Comparison of ENCODE assay signal across 9 mouse cellular contexts in the genomic region with DNA sequence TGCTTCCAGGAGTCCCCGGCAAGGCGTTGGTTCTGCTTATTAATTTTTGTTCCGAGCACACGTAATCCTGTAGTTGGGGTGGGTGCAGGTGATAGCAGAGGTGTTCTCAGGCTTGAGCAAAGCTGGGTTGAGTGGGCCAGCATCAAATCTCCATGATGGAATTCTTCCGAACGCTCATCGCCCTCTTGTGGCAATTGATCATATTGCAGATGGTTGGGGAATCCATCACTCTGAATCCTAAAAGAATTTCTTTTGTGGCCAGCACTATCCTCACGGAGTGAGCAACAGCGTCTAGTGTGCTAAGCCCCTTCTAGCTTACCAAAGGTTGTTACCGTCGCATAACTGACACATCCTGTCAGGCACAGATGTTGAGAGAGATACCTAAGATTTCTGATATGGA. TPM values are rescaled to one million over a fixed set of nuclear protein-coding genes. Genes with fewer than 3 reads are reported as not detected.
A peak's percentile ranks its signal among the peaks of the same experiment; 100 is the strongest.
DNase-seq lines count a peak whose midpoint lies in the region; ATAC-seq and TF ChIP-seq lines count a peak whose summit lies in the region.
"Had no signal": no experiment of that assay in that cellular context is flagged by ENCODE, and none has a peak within 500 bp of the region (broad histone marks: within the 10 kb centered on the region; RNA-seq: fewer than 3 reads in every experiment).

No protein-coding gene starts in this region.

- DNase-seq in CD4-positive, CD25-positive, alpha-beta regulatory T cell, adult 2 months (ENCODE audit: low read depth, low spot score) = peak; percentile 57
- peak; percentile 6 for DNase-seq in Patski (ENCODE audit: low read depth, low spot score)
- peak; percentile 90 for DNase-seq in cerebellum, postnatal 14 days
- peak; percentile 80 to 88 for DNase-seq in frontal cortex, postnatal 36 days (ENCODE audit: low spot score in 2 of 2)
- DNase-seq in layer of hippocampus, adult 9-10 months (ENCODE audit: low spot score) = peak; percentile 50
- DNase-seq in right cerebral cortex, postnatal 25 days = peak; percentile 72

- peak; percentile 73 for TF ChIP-seq CTCF in Patski (IDR thresholded peaks at IDR 0.05)

- no peaks in the 10 kb centered on the region for H3K27me3 ChIP-seq in Patski
- H3K27me3 ChIP-seq: limb, embryonic 12.5 days had no signal

- no peak for ATAC-seq in CD4-positive, CD25-positive, alpha-beta regulatory T cell, adult 4 months
- no peak for ATAC-seq in Patski
- peak; percentile 81 for ATAC-seq in megakaryocyte progenitor cell, adult 5-6 weeks (replicated peaks; ENCODE audit: poor library complexity)

- CTCF ChIA-PET in Patski (lab: Charles Lee) = interaction anchor here (1.1 to 1.6 kb wide), 4 partner anchors 9 to 195 kb away, joined by 3 to 5 read pairs (median 3); no protein-coding TSS in a partner anchor

- in situ Hi-C loops in Patski (cut with MboI; ENCODE audit: low pct_unique_long_range_greater_than_20kb) = loop anchor here (10.0 to 25.0 kb wide), 2 partner anchors 198 to 315 kb away; partner anchors contain the start of gene Ankrd31

- POLR2A ChIA-PET in Patski (lab: Charles Lee) = no interaction called here

RNA-seq across cellular contexts. Expression of gene Fam169a, which starts 14.4 kb away (rescaled TPM):
- polyA plus RNA-seq in CD4-positive, CD25-positive, alpha-beta regulatory T cell, adult 4 months (2017; shearing (Covaris generic)) = under 1 TPM; 0.66 to 0.69 TPM
- 0.31 TPM for polyA plus RNA-seq in Patski (2021)
- total RNA-seq in megakaryocyte progenitor cell, adult 5-6 weeks (2015) = 0.10 TPM in 1 of 2 replicates, not detected in the other
- 0.17 and 0.44 TPM in 2 replicates for total RNA-seq in megakaryocyte progenitor cell, adult 5-6 weeks (2017)

RNA-seq across cellular contexts. Expression of gene 1700029F12Rik, which starts 18.5 kb away (rescaled TPM):
- not detected for polyA plus RNA-seq in CD4-positive, CD25-positive, alpha-beta regulatory T cell, adult 4 months (2017; shearing (Covaris generic))
- not detected for polyA plus RNA-seq in Patski (2021)
- total RNA-seq in megakaryocyte progenitor cell, adult 5-6 weeks (2015) = not detected in 2 replicates
- total RNA-seq in megakaryocyte progenitor cell, adult 5-6 weeks (2017) = not detected in 2 replicates
- polyA plus RNA-seq: limb, embryonic 12.5 days had no signal

RNA-seq across cellular contexts. Expression of gene Gm6169, which starts 46.4 kb away (rescaled TPM):
- 1 to 10 TPM; 5.9 to 6.9 TPM for polyA plus RNA-seq in CD4-positive, CD25-positive, alpha-beta regulatory T cell, adult 4 months (2017; shearing (Covaris generic))
- polyA plus RNA-seq in Patski (2021) = 62.5 TPM
- total RNA-seq in megakaryocyte progenitor cell, adult 5-6 weeks (2015) = 3.6 and 4.2 TPM in 2 replicates
- 0.41 and 0.87 TPM in 2 replicates for total RNA-seq in megakaryocyte progenitor cell, adult 5-6 weeks (2017)

Comparison
In these comparisons a context has a peak if more than half of its experiments do, and no peak if none do; other contexts are left out.
1. DNase-seq: peak in every context shown above with its lines; median percentile 90 in cerebellum, postnatal 14 days; 84 in frontal cortex, postnatal 36 days; 72 in right cerebral cortex, postnatal 25 days; 57 in CD4-positive, CD25-positive, alpha-beta regulatory T cell, adult 2 months; 50 in layer of hippocampus, adult 9-10 months; 6 in Patski.